Mouse (Mus musculus): ENCODE measurements at regions not wholly inside any gene's neighbourhood (a gene's known extent, or its start where the extent isn't known, plus 50 kb on each side); places are given as distances from the start of the nearest gene placed in this dataset.
A peak's percentile ranks its signal among the peaks of the same experiment; 100 is the strongest.

- DNase-seq (ENCODE audit: low read depth, low spot score): no peak
These were observed 67.0 kb upstream of the Ssx2ip start for GRCm38 (mm10) chr3:146337429-146337828.

GRCm38 (mm10) chr3:146337861-146338281 lies 66.6 kb upstream of the Ssx2ip start:
- DNase-seq (ENCODE audit: low read depth, low spot score): no peak

GRCm38 (mm10) chr3:146338445-146338844 lies 66.0 kb upstream of the Ssx2ip start:
- DNase-seq (ENCODE audit: low read depth, low spot score): no peak

- no peak for DNase-seq (ENCODE audit: low read depth, low spot score)
These were observed 64.0 kb upstream of the Ssx2ip start for GRCm38 (mm10) chr3:146340316-146341055.

- DNase-seq (ENCODE audit: low read depth, low spot score): no peak
These were observed 62.6 kb upstream of the Ssx2ip start for GRCm38 (mm10) chr3:146341652-146342340.

- DNase-seq (ENCODE audit: low read depth, low spot score): no peak
These were observed 61.7 kb upstream of the Ssx2ip start for GRCm38 (mm10) chr3:146342727-146343126.

- no peak for DNase-seq (ENCODE audit: low read depth, low spot score)
These were observed 60.6 kb upstream of the Ssx2ip start for GRCm38 (mm10) chr3:146343649-146344401.

GRCm38 (mm10) chr3:146344402-146345025 lies 59.9 kb upstream of the Ssx2ip start:
- DNase-seq (ENCODE audit: low read depth, low spot score): no peak

GRCm38 (mm10) chr3:146345308-146345780 lies 59.1 kb upstream of the Ssx2ip start:
- DNase-seq (ENCODE audit: low read depth, low spot score): peak; percentile 37

GRCm38 (mm10) chr3:146345946-146346345 lies 58.5 kb upstream of the Ssx2ip start:
- no peak for DNase-seq (ENCODE audit: low read depth, low spot score)

GRCm38 (mm10) chr3:146347311-146347710 lies 57.1 kb upstream of the Ssx2ip start:
- no peak for DNase-seq (ENCODE audit: low read depth, low spot score)

- no peak for DNase-seq (ENCODE audit: low read depth, low spot score)
These were observed 55.5 kb upstream of the Ssx2ip start for GRCm38 (mm10) chr3:146348921-146349320.

- no peak for DNase-seq (ENCODE audit: low read depth, low spot score)
These were observed 55.0 kb upstream of the Ssx2ip start for GRCm38 (mm10) chr3:146349393-146349792.

- no peak for DNase-seq (ENCODE audit: low read depth, low spot score)
These were observed 54.3 kb upstream of the Ssx2ip start for GRCm38 (mm10) chr3:146350126-146350525.

- no peak for DNase-seq (ENCODE audit: low read depth, low spot score)
These were observed 53.0 kb upstream of the Ssx2ip start for GRCm38 (mm10) chr3:146351468-146351867.

GRCm38 (mm10) chr3:146352187-146352586 lies 52.3 kb upstream of the Ssx2ip start:
- DNase-seq (ENCODE audit: low read depth, low spot score): no peak

- DNase-seq (ENCODE audit: low read depth, low spot score): no peak
These were observed 50.5 kb upstream of the Ssx2ip start for GRCm38 (mm10) chr3:146353961-146354360.

Data from skeletal muscle tissue, adult 2 months (tissue).